Mouse (Mus musculus) frontal cortex, adult (tissue): ENCODE data around the gene Camkv.

Source experiments
- ATAC-seq: cut with Nextera tagmentation; 2 replicates; pipeline ENCODE4 v1.9.2; 2017; ENCODE audit warnings: mild to moderate bottlenecking, moderate library complexity, mixed read lengths; ENCODE audit not compliant: low TSS enrichment

Camkv gene

GRCm38 (mm10) chr9:107987950-107988349 is 52.5 kb downstream of the Camkv start:
- no peak for ATAC-seq

- no peak for ATAC-seq
Observed at GRCm38 (mm10) chr9:107992197-107992596, 56.7 kb downstream of the Camkv start, which contains the start of gene Cdhr4. Gene Cdhr4 (plus strand): TSS chr9:107992497.

- no peak for ATAC-seq
Observed at GRCm38 (mm10) chr9:107993013-107993412, 57.5 kb downstream of the Camkv start.

GRCm38 (mm10) chr9:107994464-107994863 is 59.0 kb downstream of the Camkv start:
- no peak for ATAC-seq

GRCm38 (mm10) chr9:107995513-107995912 is 60.0 kb downstream of the Camkv start:
- ATAC-seq = no peak

DNA sequence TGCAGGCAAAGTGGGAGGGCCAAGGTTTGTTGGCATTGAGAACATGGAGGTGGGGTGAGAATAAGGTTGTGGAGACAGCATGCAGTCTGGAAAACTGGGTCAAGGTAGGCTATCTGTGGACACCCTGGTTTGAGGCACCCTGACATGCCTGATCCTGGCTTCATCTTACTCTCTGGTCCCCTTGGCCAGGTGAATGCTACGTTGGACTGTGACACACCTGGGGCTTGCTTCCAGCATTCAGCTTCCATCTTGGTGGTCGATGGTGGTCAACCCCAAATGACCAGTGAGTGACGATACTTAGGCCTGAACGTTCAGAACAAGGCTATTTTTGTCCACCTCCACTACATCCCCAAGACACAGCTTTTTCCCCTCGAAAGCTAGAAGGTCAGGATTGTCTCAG is 60.6 kb downstream of the Camkv start, which contains the start of gene Gm20662:
Gm20662 (plus strand) TSS at position 301 of the 400 bp plus-strand sequence.
- no peak for ATAC-seq
